Mouse (Mus musculus): ENCODE data around the gene Adck1. TPM values are rescaled to one million over a fixed set of nuclear protein-coding genes. Genes with fewer than 3 reads are reported as not detected.

Gene Adck1
- 10.5 and 10.6 TPM in 2 replicates for polyA plus RNA-seq (2015; fragmentation: Nextera tagmentation; extraction: Ambion mirVana)

DNA sequence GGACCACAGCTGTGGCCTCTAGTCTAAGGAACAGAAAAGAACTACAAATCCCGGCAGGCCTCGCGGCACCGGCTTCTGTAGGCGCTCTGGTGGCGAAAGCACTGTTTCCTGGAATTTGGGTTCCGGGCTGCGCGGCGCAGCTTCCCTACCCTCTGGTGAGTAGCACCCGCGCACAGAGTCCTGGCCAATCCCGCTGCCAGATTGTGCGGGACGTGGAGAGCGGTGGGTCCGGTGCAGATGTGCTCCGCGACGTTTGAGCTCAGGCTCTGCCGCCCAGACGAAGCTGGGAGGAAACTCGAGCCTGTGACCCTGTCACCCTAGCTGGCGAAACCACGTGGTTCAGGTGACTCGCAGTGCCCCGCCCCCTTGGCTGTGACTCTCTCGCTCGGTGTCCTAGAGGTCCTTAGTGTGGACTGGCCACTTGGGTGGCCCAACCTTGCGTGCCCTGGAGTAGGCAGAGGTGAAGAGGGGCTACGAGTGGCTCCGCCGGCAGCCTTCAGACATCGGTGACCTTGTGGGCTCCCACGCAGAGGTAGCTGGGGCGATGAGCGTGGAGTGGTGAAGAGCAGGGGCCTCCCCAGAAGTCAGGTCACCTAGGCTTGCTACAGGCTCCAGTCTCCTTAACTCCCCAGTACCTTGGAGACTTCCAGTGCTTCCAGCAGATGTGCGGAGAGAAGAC lies at the start of gene Adck1:
Gene Adck1, plus strand, starts transcription at position 114 of the 679 bp plus-strand sequence.

DNA sequence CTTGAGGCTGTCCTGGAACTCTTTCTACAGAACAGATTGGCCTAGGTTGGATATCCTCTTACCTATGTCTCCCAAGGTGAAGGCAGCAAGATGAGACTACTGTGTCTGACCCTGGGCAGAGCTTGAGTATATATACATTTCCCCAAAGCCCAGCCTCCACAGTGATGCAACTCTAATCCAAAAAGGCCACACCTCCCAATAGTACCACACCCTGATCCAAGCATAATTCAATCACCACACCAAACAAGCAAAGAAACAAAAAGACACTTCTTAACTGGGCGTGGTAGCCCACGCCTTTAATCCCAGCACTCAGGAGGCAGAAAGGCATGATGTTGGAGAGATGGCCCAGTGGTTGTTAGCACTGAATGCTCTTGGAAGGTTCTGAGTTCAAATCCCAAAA lies 36.4 kb upstream of the Adck1 start, which contains the start of gene Gm5039:
Gene Gm5039, minus strand, starts transcription at position 101 of the 400 bp plus-strand sequence.

Other genes starting within 250 kb of the Adck1 start
- not detected in 2 replicates for gene Gm10436, start 178.4 kb upstream of the Adck1 start, polyA plus RNA-seq (2015; fragmentation: Nextera tagmentation; extraction: Ambion mirVana)
- not detected in 2 replicates for gene Gm8332, start 110.5 kb upstream of the Adck1 start, polyA plus RNA-seq (2015; fragmentation: Nextera tagmentation; extraction: Ambion mirVana)
- gene Gm5662, start 86.1 kb upstream of the Adck1 start, polyA plus RNA-seq (2015; fragmentation: Nextera tagmentation; extraction: Ambion mirVana): not detected in 2 replicates
- not detected in 2 replicates for gene Gm5039, start 36.5 kb upstream of the Adck1 start, polyA plus RNA-seq (2015; fragmentation: Nextera tagmentation; extraction: Ambion mirVana)

Data from urinary bladder, postnatal 0 days (tissue).